Mouse (Mus musculus) cerebellum, adult 2 months (tissue): ENCODE data around the gene Sema3e. TPM values are rescaled to one million over a fixed set of nuclear protein-coding genes. Genes with fewer than 3 reads are reported as not detected.

Experiments
- DNase-seq, 2 experiments: peaks; one replicate each; pipeline ENCODE4 v3.0.0; 2021
- H3K27ac ChIP-seq: fragments of 200-500 bp; 2 replicates; pipeline ENCODE4 v1.5.1; 2012; ENCODE audit warnings: low read length, control low read depth, inconsistent platforms; ENCODE audit not compliant: insufficient read depth
- H3K27me3 ChIP-seq: fragments of 200-500 bp; 2 replicates; pipeline ENCODE4 v1.6.1; 2012; ENCODE audit warnings: inconsistent platforms, mild to moderate bottlenecking, low read length, moderate library complexity; ENCODE audit not compliant: control insufficient read depth, insufficient read depth
- H3K4me1 ChIP-seq: fragments of 200-500 bp; 2 replicates; pipeline ENCODE4 v1.6.1; 2011; ENCODE audit warnings: low read length; ENCODE audit not compliant: control insufficient read depth, insufficient read depth
- H3K4me3 ChIP-seq: fragments of 200-500 bp; replicated peaks from 2 replicates; pipeline ENCODE3; 2011; ENCODE audit warnings: mild to moderate bottlenecking, low read depth, low read length, control low read depth; ENCODE audit not compliant: insufficient read depth
- CTCF ChIP-seq: fragments of 200-500 bp; IDR thresholded peaks from 2 replicates; pipeline ENCODE4 v1.5.1; 2011; ENCODE audit warnings: low read depth, mild to moderate bottlenecking, control low read depth, low read length, moderate library complexity, borderline replicate concordance; ENCODE audit not compliant: insufficient read depth
- POLR2A ChIP-seq: fragments of 200-500 bp; IDR thresholded peaks from 2 replicates; pipeline ENCODE4 v1.6.1; 2011; ENCODE audit warnings: low read length, control low read depth, borderline replicate concordance; ENCODE audit not compliant: insufficient read depth
- WGBS: fragments of 180-500 bp; shearing (Covaris S2); methylation state at CpG from one replicate; pipeline ENCODE4 v1.1.7; 2018; 5-methylcytosine and 5-hydroxymethylcytosine counted together
- polyA plus RNA-seq: library from polyadenylated mRNA; depleted of rRNA; stranded (reverse); fragments of >200 nt; gene quantifications from 2 replicates; pipeline ENCODE4 v1.2.3, GENCODE M21; 2012

Gene Sema3e
- polyA plus RNA-seq, 1 experiment = 4.5 TPM

DNA sequence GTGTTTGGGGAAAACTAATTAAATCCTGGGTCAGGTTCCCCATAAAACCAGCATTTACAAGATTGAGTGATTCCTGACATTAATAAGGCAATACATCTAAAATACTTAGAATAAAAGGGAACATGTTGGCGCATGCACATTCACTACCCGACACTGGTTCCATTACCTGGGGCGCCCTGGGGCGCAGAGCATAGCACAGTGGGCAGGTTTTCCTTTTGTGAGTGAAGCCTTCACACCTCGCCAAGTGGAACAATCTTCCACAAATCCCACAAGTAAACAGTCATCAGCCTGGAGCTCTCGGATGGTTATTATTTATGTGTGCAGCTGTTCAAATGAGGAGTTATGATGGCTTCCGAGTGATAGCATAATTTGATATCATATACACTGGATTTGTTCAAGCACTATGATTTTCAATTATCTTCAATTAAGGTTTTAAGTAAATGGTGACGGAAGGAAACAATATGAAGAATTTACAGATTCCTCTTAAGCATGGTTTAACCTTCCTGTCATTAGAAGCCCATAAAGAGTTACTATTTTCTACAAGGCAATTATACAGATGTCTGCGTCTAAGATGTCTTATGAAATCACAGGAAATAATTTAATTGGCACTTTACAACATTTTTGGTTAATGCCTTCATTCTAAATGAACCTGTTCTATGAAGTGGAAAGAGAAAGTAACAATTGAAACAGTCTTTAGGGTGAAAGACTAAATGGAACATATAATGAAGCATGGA lies 65.0 kb downstream of the Sema3e start:
- 93% methylated on average over 9 of the region's 9 CpGs for WGBS
- TF ChIP-seq POLR2A (no peak), CTCF (no peak)
- Histone ChIP-seq H3K4me1 (no peaks in the 10 kb centered on the region), H3K4me3 (no peak overlapping the region), H3K27ac (no peak overlapping the region), H3K27me3 (no peaks in the 10 kb centered on the region)
- no peak for DNase-seq

DNA sequence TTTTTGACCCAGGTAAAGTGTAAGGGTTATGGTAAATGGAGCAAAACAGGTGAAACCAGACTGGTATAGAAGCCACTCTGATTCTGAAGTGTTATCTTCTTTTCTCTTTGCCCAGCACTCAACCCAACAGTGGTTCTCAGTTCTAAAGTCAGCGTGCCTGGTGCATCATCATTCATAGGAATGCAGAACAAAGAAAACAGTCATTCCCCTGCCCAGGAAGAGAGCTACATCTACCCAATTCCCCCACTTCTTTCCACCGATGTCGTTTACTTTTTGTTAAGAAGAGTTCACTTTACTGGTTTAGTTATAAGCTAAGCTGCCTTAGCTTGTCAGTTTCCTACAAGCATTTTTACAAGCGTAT lies 65.5 kb downstream of the Sema3e start:
- no peaks in the 10 kb centered on the region for H3K27me3 ChIP-seq
- DNase-seq = no peak
- TF ChIP-seq CTCF (no peak), POLR2A (no peak)
- 92% methylated on average over 4 of the region's 4 CpGs for whole genome bisulfite sequencing
- no peaks in the 10 kb centered on the region for H3K4me1 ChIP-seq
- no peak overlapping the region for H3K27ac ChIP-seq
- no peak overlapping the region for H3K4me3 ChIP-seq

DNA sequence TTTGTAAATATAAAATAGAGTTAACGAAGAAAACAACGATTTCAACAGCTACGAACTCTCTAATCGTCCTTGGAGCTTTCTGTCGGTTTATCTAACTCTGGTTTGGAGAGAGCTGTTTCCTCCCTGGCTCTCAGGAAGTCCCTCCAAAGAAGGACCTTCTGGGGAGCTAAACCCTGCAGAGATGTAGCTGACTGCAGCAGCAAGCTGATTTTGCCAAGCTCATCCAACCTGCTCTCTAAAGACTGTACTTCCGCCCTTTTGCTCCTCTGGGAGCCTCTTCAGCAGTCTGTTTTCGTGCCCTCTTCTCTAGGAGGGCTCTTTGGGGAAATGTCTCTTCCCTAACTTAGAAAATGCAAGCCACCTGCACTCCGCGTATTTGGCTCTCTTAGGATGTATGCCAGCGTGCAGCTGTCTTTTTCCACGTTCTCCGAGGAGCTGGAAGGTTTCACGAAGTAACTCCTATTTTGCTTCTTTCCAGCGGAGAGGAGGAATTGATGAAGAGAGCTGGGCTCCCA lies 67.2 kb downstream of the Sema3e start:
- TF ChIP-seq CTCF = no peak
- TF ChIP-seq POLR2A = no peak
- WGBS = 20% methylated on average over 14 of the region's 14 CpGs
- H3K27ac ChIP-seq = no peak overlapping the region

DNA sequence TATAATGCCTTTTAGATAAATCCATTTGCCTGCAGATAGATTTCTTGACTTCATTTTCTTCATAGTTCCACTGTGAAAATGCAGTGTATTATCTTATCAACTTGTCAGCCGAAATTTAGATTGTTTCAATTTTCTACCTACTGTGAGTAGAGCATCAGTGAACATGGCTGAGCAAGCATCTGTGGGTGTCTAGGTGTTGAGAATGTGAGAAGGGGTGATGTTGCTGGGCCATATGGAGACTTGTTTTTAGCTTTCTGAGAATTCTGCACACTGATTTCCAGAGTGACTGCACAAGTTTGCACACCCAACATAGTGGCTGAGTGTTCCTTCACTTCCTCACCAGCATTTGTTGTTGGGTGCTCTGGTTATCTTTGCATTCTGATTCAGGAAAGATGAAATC lies 71.1 kb downstream of the Sema3e start:
- TF ChIP-seq CTCF (no peak), POLR2A (no peak)
- no peak for DNase-seq
- no peak overlapping the region for H3K27ac ChIP-seq
- no peaks in the 10 kb centered on the region for H3K4me1 ChIP-seq
- no peaks in the 10 kb centered on the region for H3K27me3 ChIP-seq
- no peak overlapping the region for H3K4me3 ChIP-seq
- WGBS = 87% methylated on average over 1 of the region's 1 CpGs

More for the DNA sequence above, 67.2 kb downstream of the Sema3e start:
- peak; percentile 13 to 14 for DNase-seq
- H3K4me1 ChIP-seq = no peaks in the 10 kb centered on the region
- peak overlapping the region; percentile 5 for H3K4me3 ChIP-seq
- no peaks in the 10 kb centered on the region for H3K27me3 ChIP-seq

DNA sequence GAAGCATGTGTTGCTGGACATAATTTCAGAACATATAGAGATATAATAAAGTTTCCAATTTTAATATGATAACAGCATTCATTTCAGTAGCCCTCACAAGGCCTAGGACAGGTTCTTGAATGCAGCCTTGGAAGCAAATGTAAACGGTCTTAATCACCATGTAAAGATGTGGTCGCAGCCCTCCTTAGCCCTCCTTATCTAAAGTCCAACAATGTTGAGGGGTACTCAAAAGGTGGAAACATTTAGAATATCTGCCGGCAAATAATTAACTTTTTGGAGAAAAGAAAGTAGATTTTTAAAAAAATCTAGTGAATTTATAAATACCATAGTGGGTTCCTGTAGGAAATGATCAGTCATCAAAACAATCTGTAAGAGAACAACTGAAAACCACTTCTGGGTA lies 73.6 kb downstream of the Sema3e start:
- DNase-seq = no peak
- Histone ChIP-seq H3K27me3 (no peaks in the 10 kb centered on the region), H3K4me1 (no peaks in the 10 kb centered on the region), H3K4me3 (no peak overlapping the region), H3K27ac (no peak overlapping the region)
- 94% methylated on average over 3 of the region's 3 CpGs for WGBS
- TF ChIP-seq CTCF (no peak), POLR2A (no peak)

DNA sequence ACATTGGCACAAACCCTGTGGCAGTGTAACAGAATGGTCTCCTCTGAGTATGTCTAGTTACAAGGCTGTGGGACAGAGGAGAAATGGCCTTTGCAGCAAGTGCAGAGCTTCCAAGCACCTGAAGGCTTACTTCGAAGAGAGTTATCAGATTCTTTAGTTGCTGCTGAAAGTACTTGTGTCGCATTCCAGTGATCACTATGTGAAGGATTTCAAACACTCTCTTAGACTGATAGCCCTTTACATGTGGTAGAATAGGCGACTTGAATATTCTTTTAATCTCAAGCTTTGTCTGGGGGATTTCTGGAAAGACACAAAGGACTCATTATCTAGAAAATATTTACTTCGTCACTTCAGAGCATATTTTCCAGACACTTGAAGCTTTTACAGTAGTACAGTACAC lies 82.3 kb downstream of the Sema3e start:
- Histone ChIP-seq H3K4me1 (no peaks in the 10 kb centered on the region), H3K4me3 (no peak overlapping the region), H3K27me3 (no peaks in the 10 kb centered on the region), H3K27ac (no peak overlapping the region)
- DNase-seq = no peak
- WGBS = 78% methylated on average over 4 of the region's 4 CpGs
- TF ChIP-seq POLR2A (no peak), CTCF (no peak)

DNA sequence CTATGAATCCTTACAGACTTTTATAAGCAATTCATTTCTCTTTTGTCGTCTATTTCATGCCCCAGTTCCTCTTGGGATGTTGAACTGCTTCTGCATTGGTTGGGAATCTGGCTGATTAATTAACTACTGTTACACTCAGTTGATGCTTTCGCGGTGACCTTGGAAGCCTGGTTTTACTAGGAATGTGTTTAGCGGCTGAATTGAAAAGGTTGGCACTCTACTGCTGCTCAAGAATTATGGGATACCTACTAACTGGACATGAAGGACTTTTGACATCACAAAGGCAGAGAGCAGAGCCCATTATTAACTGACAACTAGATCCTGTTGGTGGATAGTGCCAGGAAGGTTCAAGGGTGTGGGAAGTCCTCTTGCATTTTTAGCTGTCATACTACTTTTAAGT lies 83.9 kb downstream of the Sema3e start:
- 44% methylated on average over 4 of the region's 4 CpGs for WGBS
- Histone ChIP-seq H3K4me3 (no peak overlapping the region), H3K4me1 (no peaks in the 10 kb centered on the region), H3K27ac (no peak overlapping the region), H3K27me3 (no peaks in the 10 kb centered on the region)
- no peak for DNase-seq
- TF ChIP-seq CTCF = no peak
- TF ChIP-seq POLR2A = no peak

DNA sequence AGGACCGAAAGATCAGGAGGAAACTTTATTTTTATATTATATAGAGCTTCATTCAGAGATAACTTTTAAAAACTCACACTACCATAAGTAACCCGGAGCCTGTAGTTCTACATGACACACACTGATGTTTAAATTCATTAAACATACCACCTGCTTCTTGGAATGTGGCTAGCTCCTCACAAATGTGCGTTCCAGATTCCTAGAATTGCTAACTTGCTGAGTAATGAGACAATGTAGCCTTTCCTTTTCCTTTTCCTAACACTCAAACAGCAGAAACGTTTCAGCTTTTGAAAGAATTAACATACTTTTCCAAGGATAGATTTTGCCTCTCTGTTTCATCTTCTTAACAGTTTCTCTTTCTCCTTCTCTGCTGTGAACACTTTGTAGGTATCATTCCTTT lies 86.3 kb downstream of the Sema3e start:
- no peak overlapping the region for H3K27ac ChIP-seq
- no peak overlapping the region for H3K4me3 ChIP-seq
- no peak for TF ChIP-seq CTCF
- no peak for TF ChIP-seq POLR2A
- 79% methylated on average over 4 of the region's 4 CpGs for WGBS
- H3K4me1 ChIP-seq = no peaks in the 10 kb centered on the region
- no peaks in the 10 kb centered on the region for H3K27me3 ChIP-seq
- DNase-seq = no peak
